Mouse (Mus musculus): ENCODE results near the gene Cd4. TPM values are rescaled to one million over a fixed set of nuclear protein-coding genes. Genes with fewer than 3 reads are reported as not detected.

Cd4 gene
- polyA plus RNA-seq, 1 experiment = 5.8 TPM

DNA sequence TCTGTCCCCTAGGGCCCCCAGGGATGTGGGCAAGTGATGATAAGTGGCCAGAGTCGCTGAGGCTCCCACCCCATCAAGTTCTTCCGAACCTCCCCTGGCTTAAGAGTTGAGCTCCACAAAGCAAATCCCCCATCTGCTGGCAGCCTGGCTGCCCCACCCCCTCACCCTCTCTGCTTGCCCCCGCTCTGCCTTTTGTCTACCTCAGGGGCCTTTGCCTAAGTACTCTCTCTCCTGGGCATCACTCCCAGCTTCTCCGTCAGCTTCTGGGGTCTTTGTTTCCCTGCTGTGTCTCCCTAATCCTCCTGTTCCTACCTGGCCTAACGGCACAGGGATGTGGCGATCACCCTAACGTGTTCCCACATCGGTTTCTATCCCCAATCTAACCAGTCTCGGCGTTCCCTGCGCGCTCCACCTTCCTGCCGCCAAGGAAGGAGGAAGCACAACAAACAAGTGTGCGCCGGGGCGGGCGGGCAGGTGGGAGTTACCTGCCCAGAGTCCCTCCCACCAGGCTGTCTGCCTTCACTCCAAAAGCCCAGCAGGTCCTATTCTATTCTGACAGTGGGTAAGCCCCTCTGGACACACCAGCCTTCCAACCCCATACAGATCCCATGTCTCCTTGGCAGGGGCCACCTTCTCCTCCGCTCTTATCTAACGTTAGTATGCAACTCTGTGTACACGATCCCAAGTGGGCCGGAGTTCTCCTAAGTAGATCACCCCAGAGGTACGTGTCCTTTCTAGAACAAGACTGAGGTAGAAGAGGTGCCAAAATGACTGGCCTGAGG lies 27.3 kb upstream of the Cd4 start:
- H3K27ac ChIP-seq (ENCODE audit: insufficient read depth, low read depth, low read length) = peak overlapping the region; percentile 72
- 16% methylated on average over 22 of the region's 22 CpGs for WGBS
- H3K36me3 ChIP-seq (ENCODE audit: control insufficient read depth, insufficient read depth, low read length) = peaks cover 11% of the 10 kb centered on the region
- H3K4me1 ChIP-seq (ENCODE audit: control insufficient read depth, insufficient read depth, insufficient read length, low read length) = peaks cover 41% of the 10 kb centered on the region
- no peaks in the 10 kb centered on the region for H3K27me3 ChIP-seq (ENCODE audit: control insufficient read depth, insufficient read depth, low read length)
- TF ChIP-seq POLR2A (IDR thresholded peaks at IDR 0.05; ENCODE audit: low read depth, low read length) (no peak), CTCF (IDR thresholded peaks at IDR 0.05; ENCODE audit: extremely low read depth, insufficient read length, insufficient replicate concordance, low read depth, low read length) (no peak)
- H3K4me3 ChIP-seq (ENCODE audit: low read depth, low read length) = peak overlapping the region; percentile 82

DNA sequence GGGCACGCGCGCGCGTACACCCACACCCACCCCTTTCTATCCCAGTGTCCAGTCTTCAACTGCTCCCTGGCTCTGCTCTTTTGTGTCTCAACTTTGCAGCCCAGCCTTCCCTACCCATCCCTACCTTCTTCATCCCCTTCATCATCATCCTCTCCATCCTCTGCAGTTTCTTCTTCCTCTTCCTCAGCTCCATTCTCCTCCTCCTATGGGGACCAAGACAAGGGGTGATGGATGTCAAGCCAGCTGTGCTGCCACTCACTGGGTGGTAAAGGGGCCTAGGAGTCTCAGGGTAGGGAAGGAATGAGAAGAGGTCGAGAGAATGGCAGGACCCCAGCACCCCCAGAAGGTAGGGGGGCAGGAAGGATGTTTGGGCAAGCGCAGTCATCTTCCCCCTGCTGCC lies 26.5 kb upstream of the Cd4 start:
- H3K4me1 ChIP-seq (ENCODE audit: control insufficient read depth, insufficient read depth, insufficient read length, low read length) = peaks cover 37% of the 10 kb centered on the region
- no peak for TF ChIP-seq POLR2A (IDR thresholded peaks at IDR 0.05; ENCODE audit: low read depth, low read length)
- no peak for TF ChIP-seq CTCF (IDR thresholded peaks at IDR 0.05; ENCODE audit: extremely low read depth, insufficient read length, insufficient replicate concordance, low read depth, low read length)
- no peak overlapping the region for H3K4me3 ChIP-seq (ENCODE audit: low read depth, low read length)
- no peaks in the 10 kb centered on the region for H3K27me3 ChIP-seq (ENCODE audit: control insufficient read depth, insufficient read depth, low read length)
- 86% methylated on average over 7 of the region's 7 CpGs for WGBS
- H3K36me3 ChIP-seq (ENCODE audit: control insufficient read depth, insufficient read depth, low read length) = peaks cover 11% of the 10 kb centered on the region
- no peak overlapping the region for H3K27ac ChIP-seq (ENCODE audit: insufficient read depth, low read depth, low read length)

DNA sequence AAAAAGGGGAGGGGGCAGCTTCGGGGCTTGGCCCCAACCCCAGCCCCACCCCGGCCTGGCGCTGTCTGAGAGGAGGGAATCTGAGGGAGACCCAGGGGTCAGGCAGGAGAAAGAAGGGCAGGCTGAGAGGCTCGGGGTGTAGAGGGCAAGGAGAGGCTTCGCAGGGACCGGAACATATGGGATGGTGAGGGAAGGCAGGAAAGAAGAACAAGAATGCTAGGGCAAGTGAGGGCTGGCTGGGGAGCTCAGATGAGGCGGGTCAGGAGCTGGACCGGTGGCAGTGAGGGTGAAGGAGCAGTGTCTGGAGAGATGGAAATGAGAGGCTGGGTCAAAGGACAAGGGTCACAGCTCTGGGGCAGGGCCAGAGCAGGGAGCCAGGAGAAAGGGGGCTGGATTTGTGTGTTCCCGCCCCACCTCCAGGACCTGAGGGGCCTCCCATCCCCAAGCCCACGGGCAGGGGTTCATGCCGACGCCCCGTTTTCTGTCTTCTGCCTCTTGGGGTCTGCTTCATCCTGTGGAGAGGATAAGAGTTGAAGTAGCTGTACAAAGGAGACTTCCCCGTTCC lies 25.8 kb upstream of the Cd4 start:
- Histone ChIP-seq H3K4me3 (ENCODE audit: low read depth, low read length) (no peak overlapping the region), H3K36me3 (ENCODE audit: control insufficient read depth, insufficient read depth, low read length) (peaks cover 11% of the 10 kb centered on the region), H3K27ac (ENCODE audit: insufficient read depth, low read depth, low read length) (no peak overlapping the region), H3K4me1 (ENCODE audit: control insufficient read depth, insufficient read depth, insufficient read length, low read length) (peaks cover 33% of the 10 kb centered on the region), H3K27me3 (ENCODE audit: control insufficient read depth, insufficient read depth, low read length) (no peaks in the 10 kb centered on the region)
- 68% methylated on average over 14 of the region's 14 CpGs for WGBS
- TF ChIP-seq POLR2A (IDR thresholded peaks at IDR 0.05; ENCODE audit: low read depth, low read length) (no peak), CTCF (IDR thresholded peaks at IDR 0.05; ENCODE audit: extremely low read depth, insufficient read length, insufficient replicate concordance, low read depth, low read length) (no peak)

DNA sequence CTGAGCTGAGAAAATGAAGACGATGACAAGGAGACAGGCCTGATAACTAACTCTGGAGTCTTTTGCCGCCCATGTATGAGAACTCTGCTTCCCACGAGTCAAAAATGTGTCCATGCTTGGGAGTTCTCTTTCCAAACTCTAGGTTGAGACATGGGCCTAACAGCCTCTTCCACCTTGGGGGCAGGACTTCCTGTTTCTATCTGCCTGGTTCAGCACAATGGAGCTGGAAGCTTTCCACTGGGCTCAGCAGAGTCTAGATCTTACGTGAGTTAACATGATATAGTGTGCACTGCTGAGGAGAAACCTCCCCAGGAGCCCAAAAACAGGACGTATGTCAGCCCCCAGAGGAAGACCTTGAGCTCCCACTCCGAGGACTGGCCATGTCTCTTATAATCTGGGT lies 25.2 kb upstream of the Cd4 start:
- Histone ChIP-seq H3K27ac (ENCODE audit: insufficient read depth, low read depth, low read length) (no peak overlapping the region), H3K27me3 (ENCODE audit: control insufficient read depth, insufficient read depth, low read length) (no peaks in the 10 kb centered on the region), H3K4me3 (ENCODE audit: low read depth, low read length) (no peak overlapping the region), H3K36me3 (ENCODE audit: control insufficient read depth, insufficient read depth, low read length) (peaks cover 11% of the 10 kb centered on the region), H3K4me1 (ENCODE audit: control insufficient read depth, insufficient read depth, insufficient read length, low read length) (peaks cover 34% of the 10 kb centered on the region)
- WGBS = 51% methylated on average over 6 of the region's 6 CpGs
- TF ChIP-seq POLR2A (IDR thresholded peaks at IDR 0.05; ENCODE audit: low read depth, low read length) (no peak), CTCF (IDR thresholded peaks at IDR 0.05; ENCODE audit: extremely low read depth, insufficient read length, insufficient replicate concordance, low read depth, low read length) (no peak)

DNA sequence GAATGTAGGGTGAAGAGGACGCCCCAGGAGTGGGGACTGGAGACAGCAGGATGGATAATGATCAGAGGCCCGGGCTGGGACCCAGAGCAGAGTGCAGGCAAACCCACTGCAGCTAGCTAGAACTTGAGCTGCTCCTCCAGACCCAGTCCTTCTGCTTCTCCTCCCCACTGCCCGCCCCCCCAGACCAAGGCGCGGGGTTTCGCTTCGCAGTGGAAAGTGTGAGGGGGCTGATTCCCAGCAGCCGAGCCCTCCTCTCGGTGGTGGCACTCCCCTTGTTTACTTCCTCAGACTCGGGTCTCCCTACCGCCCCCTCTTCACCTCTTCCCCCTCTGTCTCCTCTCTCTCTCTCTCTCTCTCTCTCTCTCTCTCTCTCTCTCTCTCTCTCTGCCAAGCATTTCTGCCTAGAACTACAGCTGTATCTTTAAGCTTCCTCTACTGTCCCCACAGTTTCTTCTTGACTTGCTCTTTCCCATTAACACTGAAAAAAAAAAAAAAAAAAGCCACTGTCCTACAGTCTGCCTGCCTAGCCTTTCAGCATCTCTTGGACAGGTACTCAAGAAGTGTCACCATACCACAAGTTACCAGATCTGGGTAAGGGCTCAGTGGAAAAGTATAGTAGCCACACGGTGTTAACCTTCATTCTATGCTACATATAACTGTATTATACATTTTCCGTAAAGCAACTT lies 23.7 kb upstream of the Cd4 start, which contains the start of gene Lag3:
TSS of gene Lag3 (minus strand) at position 173 of the 686 bp plus-strand sequence.
- Histone ChIP-seq H3K36me3 (ENCODE audit: control insufficient read depth, insufficient read depth, low read length) (peaks cover 11% of the 10 kb centered on the region), H3K27ac (ENCODE audit: insufficient read depth, low read depth, low read length) (no peak within 1 kb of the TSS), H3K27me3 (ENCODE audit: control insufficient read depth, insufficient read depth, low read length) (no peaks in the 10 kb centered on the region), H3K4me3 (ENCODE audit: low read depth, low read length) (peak within 1 kb of the TSS; percentile 13), H3K4me1 (ENCODE audit: control insufficient read depth, insufficient read depth, insufficient read length, low read length) (peaks cover 36% of the 10 kb centered on the region)
- 42% methylated on average over 13 of the region's 13 CpGs for WGBS
- TF ChIP-seq CTCF (IDR thresholded peaks at IDR 0.05; ENCODE audit: extremely low read depth, insufficient read length, insufficient replicate concordance, low read depth, low read length) (no peak), POLR2A (IDR thresholded peaks at IDR 0.05; ENCODE audit: low read depth, low read length) (no peak)

DNA sequence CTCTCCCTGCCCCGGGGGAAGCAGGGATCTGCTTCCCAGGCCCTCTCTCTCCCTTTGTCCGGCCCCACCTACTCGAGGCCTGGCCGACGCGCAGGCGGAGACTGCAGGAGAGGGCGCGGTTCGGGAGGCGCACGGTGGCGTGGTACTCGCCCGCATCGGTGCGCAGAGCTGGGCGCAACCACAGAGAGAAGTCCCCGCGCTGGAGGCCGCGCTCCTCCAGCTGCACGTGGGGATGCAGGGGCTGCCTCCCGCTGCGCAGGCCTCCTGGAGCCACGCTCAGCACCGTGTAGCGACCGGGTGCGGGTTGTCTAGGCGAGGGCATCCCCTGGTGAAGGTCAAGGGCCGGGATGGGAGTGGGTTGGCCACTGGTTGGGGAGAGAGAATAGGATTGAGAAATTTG lies 22.0 kb upstream of the Cd4 start:
- 22% methylated on average over 32 of the region's 32 CpGs for WGBS
- peaks cover 25% of the 10 kb centered on the region for H3K4me1 ChIP-seq (ENCODE audit: control insufficient read depth, insufficient read depth, insufficient read length, low read length)
- H3K4me3 ChIP-seq (ENCODE audit: low read depth, low read length) = peak overlapping the region; percentile 41
- H3K27me3 ChIP-seq (ENCODE audit: control insufficient read depth, insufficient read depth, low read length) = no peaks in the 10 kb centered on the region
- TF ChIP-seq CTCF (IDR thresholded peaks at IDR 0.05; ENCODE audit: extremely low read depth, insufficient read length, insufficient replicate concordance, low read depth, low read length) (no peak), POLR2A (IDR thresholded peaks at IDR 0.05; ENCODE audit: low read depth, low read length) (no peak)
- peaks cover 11% of the 10 kb centered on the region for H3K36me3 ChIP-seq (ENCODE audit: control insufficient read depth, insufficient read depth, low read length)
- no peak overlapping the region for H3K27ac ChIP-seq (ENCODE audit: insufficient read depth, low read depth, low read length)

DNA sequence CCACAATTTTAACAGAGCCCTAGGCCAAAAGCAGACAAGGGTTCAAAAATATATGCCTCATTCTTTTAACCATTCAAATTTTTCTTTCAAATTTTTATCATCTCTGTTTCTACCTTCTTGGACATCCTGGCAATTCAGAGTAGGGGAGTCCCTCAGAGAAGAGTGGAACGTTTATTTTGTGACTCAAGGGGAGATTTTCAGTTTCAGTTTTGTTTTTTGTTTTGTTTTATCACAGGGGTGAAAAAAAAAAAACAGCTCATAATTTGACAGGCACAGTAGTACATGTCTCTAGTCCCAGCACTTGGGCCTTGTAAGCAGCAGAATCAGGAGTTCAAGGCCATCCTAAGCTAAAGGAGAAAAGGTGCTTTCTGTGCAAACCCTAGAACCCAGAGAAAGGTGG lies 19.7 kb upstream of the Cd4 start:
- H3K4me3 ChIP-seq (ENCODE audit: low read depth, low read length) = no peak overlapping the region
- peaks cover 8% of the 10 kb centered on the region for H3K4me1 ChIP-seq (ENCODE audit: control insufficient read depth, insufficient read depth, insufficient read length, low read length)
- H3K27me3 ChIP-seq (ENCODE audit: control insufficient read depth, insufficient read depth, low read length) = no peaks in the 10 kb centered on the region
- TF ChIP-seq CTCF (IDR thresholded peaks at IDR 0.05; ENCODE audit: extremely low read depth, insufficient read length, insufficient replicate concordance, low read depth, low read length) (no peak), POLR2A (IDR thresholded peaks at IDR 0.05; ENCODE audit: low read depth, low read length) (no peak)
- no peaks in the 10 kb centered on the region for H3K36me3 ChIP-seq (ENCODE audit: control insufficient read depth, insufficient read depth, low read length)
- no peak overlapping the region for H3K27ac ChIP-seq (ENCODE audit: insufficient read depth, low read depth, low read length)
- WGBS = 4% methylated on average over 1 of the region's 1 CpGs

All from small intestine, adult 2 months (tissue).